Mouse (Mus musculus) ZHBTc4 (cell line): ENCODE measurements around the gene Nfe2.

Experiments
- DNase-seq: peaks from one replicate; pipeline ENCODE4 v3.0.0-alpha.2; 2011; ENCODE audit warnings: low read depth, low spot score

Nfe2 gene

DNA sequence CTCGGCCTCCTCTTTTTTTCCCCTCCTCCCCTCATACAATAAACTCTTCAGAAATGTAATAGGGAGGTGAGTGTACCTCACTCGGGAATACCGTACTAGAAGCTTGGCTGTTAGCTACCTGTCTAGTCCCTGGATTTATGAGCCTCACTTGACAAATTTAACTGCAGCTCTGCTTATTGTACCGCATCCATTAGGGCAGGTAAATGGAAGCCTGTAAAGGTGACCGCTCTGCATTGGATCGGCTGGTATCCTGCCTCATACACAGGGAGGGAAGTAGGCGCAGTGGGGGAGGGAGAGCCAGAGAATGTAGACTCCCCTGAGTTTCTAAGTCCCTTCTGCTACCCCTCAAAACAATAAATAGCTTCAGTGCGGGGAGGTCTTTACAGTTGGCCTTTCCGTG is 32.6 kb upstream of the Nfe2 start:
- DNase-seq: no peak

DNA sequence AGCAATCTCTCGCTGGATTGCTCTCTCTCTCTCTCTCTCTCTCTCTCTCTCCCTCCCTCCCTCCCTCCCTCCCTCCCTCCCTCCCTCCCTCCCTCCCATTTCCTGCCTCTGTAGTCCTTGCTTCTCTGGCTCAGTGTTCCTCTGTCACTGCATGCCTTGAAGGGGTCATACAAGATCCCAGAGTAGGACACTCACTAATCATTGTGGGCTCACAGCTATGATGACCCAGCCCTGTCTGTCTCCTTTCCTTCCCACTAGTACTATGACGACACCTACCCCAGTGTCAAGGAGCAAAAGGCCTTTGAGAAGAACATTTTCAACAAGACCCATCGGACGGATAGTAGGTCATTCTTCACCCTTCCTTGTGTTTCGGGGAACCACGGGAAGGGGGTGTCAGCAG is 32.2 kb upstream of the Nfe2 start:
- DNase-seq: no peak

DNA sequence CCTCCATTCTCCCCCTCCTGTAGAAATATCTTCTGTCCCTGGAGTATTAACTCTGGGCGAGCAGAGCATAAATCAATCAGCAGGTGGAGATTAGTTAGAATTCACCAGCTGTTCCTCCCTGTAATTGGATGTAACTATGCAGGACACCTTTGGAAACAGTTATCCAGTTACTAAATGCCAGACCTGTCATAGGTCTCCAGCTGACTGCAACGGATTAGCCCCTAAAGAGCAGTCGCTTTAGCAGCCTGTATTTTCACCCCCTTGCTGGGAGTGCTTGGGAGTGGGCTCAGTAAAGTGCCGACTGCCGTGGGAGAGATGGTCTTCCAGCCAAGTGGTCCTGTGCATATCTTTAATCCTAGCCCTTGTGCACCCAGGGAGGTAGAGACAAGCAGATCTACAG is 31.4 kb upstream of the Nfe2 start:
- DNase-seq: no peak

DNA sequence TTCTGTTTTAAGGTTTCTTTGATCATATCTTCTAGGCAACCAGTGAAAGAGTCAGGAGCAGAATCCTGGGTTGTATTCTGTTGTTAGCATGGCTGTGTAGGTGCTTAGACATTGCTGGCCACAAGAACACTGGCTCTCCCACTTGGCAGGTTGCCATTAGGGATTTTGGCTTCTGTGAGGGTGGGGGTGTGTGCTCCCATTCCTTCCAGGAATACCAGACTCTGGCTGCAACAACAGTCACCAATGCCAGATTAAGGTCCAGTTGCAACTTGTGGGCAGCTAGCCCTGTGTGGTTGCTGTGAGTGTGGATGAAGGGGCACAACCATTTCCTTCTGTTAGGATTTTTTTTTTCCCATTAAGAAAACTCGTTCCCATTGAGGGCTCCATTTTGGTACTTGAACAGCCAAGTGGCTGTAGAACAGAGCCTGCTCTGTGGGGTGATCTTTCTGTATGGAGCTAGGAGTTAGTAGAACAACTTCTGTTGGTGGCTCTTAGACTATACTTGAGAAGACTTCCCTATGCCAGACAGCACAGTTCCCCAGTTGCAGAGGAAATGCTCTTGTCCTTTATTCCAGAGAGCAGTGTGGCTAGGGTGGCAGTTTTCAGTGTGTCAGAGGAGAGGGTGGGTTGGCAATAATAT is 27.7 kb upstream of the Nfe2 start:
- no peak for DNase-seq

DNA sequence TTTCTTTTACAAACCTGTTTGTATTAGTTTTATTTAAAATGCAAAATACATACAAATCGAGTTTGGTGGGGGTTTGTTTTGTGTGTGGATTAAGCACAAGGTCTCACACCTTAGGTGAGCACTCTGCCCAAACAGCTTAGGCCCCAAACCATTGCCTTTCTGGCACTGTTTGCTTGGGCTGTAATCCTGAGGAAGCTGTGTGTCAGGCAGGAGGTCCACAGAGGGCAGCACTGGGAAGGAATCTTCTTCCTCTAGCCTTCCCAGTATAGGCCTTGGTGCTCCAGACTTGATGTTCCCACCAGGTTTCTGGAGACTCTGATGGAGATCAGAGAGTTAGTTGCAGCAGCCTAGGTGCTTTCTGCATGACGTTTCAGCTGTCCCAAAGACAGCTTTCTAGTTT is 26.4 kb upstream of the Nfe2 start:
- no peak for DNase-seq

DNA sequence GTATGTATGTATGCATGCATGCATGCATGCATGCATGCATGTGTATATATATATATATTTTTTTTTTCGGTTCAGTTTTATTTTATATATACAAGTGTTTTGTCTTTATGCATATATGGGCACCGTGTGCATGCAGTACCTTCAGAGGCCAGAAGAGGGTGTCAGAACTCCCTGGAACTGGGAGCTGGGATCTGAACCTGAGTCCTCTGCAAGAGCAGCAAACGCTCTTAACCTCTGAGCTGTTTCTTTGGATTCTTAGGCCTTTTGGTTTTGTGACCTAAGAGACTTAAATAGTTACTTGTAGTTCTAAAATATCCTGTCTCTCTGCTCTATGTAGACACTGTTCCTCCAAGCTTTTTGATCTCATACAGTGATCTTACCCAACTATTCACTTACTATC is 25.9 kb upstream of the Nfe2 start:
- DNase-seq: peak; percentile 78

DNA sequence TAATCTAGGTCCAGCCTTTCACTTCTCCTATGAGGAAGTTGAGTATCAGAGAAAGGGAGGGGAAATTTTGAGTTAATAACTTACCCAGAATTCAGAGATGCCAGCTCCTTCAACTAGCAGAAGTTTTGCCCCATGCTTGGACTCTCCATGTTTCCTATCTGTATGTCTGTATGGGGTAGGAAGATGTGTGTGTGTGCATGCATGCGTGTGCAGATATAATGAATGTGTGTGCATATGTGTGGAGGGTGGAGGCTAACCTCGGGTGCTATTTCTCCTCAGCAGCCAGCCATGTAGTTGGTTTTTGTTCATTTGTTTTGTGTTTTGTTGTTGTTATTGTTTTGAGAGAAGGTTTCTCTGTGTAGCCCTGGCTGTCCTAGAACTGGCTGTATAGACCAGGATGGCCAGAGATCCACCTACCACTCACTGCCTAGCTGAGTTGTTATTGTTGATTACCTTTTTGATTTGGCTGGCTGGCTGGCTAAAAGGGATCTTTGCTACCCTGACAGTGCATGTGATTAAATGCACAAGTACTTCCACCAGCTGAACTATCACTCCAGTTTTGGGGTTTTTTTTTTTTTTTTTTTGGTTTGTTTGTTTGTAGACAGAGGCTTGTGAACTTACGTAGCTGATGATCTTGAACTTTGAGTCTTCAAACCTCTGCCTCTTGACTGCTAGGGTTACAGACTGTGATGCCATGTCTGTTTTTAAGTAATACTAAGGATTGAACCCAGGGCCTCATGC is 23.4 kb upstream of the Nfe2 start:
- no peak for DNase-seq

DNA sequence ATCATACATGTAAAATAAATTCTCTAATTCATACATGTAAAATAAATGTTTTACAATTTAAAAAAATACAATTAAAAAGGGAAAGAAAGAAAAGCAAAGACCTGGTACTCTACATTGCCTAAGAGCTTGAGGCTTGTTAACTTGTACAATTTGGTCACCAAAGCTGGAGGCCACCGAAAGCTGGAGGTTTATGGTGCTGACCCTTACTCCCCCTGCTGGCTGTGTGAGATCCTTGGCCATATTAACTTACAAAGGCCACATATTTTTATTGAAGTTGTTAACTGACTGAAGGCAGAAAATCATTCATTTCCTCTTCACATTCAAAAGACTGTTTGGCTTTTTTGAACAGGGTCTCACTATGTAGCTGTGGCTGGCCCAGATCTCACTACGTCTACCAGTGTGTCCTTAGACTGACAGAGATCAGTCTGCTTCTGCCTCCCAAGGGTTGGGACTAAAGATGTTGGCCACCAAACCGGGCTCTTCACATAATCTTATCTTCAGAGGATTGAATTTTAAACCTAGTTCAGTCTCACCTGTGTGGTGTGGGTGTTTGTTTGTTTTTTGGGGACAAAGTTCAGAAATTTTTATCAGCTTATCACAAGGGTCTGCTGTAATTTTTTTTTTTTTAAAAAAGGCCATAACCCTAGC is 22.7 kb upstream of the Nfe2 start:
- peak; percentile 37 for DNase-seq

DNA sequence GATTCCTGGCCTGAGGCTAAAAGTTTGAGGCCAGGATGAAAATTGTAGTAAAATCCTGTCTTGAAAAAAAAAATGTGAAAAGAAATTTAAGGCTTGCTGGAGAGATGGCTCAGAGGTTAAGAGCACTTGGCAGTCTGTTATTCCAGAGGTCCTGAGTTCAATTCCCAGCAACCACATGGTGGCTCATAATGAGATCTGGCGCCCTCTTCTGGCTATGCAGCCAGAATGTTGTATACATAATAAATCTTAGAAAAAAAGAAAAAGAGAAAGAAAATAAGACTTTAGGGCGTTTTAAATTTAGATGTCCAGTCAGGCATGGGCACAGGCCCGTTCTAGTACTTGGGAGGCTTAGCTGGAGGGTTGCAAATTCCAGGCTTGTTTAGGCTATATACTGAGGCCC is 21.5 kb upstream of the Nfe2 start:
- peak; percentile 68 for DNase-seq

DNA sequence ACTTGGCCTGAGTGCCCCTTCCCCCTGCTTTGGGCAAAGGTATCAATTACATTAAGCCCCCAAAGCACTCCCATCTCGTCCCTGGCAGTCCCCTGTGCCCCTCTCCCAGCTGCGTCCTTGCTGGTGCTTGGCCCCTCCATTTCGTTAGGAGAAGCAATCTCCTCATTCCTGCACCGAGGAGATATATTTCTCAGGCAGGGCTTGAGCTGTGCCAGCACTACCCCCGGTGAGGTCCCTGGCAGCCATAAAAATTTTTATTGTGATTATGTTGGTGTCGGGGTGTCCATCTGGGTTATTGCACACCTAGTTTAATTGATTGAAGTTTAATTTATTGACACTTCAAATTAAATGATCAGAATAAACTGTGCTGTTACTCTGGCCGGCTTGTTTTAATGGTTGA is 19.7 kb upstream of the Nfe2 start:
- no peak for DNase-seq

DNA sequence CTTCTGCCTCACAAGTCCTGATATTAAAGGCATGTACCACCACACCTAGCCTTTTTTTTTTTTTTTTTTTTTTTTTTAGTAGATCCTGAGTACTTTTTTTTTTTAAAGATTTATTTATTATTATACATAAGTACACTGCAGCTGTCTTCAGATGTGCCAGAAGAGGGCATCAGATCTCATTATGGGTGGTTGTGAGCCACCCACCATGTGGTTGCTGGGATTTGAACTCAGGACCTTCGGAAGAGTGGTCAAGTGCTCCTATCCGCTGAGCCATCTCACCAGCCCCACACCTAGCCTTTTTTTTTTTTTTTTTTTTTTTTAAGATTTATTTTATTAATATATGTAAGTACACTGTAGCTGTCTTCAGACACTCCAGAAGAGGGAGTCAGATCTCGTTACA is 17.7 kb upstream of the Nfe2 start:
- peak; percentile 46 for DNase-seq

DNA sequence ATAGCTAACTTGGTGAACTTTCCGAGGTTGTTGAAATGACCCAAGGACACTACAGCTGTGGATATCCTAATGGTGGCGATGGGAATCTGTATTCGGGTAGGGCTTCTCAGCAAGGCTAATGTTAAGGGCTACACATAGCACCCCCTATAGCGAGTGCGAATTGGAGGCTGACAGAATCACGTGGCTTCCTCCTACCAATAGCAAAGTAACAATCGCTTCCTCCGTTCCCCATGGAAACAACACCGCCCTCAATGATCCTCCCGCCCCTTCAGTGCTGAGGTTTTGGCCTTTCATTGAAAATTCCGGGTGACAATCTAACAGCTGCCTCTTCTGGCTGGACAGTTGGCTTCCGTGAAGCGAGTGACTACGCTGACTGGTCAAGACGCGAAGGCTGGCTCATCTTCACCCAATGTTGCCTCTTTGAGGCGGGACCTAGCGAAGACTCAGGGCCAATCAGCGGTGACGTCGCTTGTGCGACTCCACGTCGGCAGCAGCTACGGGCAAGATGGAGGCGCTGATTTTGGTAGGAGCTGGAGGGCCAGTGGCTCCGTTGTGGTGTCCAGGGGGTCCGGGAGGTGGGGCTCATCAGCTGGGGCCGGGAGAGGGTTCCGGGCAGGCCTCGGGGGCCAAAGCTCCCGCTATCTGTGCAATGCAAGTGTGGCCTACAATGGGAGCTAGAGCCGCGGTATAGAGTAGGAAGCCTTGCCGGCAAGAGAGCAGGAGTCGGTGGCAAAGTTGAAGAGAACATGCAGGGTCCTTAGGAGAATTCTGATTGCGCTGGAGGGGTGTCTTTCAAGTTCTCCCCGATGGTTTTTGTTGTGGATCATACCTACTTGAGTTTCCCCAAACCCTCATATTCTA is 14.4 kb upstream of the Nfe2 start, which contains the start of gene Copz1:
TSS of gene Copz1 (plus strand) at position 296 of the 861 bp plus-strand sequence.
- DNase-seq: peak; percentile 100

DNA sequence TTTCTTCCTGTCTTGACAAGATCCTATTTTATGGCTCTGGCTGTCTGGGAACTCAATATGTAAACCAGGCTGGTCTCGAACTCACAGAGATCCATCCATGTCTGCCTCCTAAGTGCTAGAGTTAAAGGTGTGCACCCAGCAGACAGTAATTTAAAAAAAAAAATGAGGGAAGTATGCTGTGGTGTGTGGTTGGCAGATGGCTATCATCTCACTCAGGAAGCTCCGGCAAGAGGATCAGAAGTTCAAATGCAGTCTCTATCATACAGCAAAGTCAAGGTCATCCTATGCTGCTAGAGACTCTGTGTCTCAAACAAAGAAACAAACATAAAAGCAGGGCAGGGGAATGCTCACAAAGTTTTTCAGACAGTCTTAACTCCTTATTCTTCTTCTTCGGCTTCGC is 10.7 kb upstream of the Nfe2 start:
- no peak for DNase-seq

DNA sequence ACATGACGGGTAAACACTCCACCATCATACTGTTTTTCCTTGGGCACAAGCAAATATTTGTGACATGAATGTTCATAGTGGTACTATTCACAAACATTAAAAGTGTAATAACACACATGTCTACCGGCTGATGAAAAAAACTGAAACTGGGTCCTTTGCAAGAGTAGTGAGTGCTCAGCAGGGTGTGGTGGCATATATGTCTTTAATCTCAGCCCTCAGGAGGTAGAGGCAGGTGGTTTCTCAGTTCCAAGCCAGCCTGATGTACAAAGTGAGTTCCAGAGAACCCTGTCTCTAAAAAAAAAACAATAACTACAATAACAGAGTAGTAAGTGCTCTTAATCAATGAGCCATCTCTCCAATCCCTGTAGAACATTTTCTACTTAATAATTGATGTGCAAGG is 6.6 kb upstream of the Nfe2 start:
- DNase-seq: no peak

DNA sequence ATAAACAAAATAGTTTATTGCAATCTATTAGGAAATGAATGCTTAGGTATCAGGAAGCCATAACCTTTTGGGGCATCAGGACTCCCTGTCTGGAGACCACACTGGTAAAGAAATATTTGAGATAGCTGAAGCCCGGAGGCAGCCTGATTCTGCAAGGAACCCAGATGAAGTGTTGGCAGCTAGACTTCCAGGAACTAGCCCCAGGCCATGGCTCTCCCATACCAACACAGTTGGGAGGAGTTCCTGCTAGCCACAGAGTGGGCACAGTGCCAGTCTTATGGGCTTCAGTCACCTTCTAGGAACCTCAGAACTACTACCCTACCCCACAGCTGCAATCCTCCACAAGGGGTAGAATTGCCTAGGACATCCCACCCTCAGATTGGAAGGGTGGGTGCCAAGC is 1.8 kb upstream of the Nfe2 start:
- DNase-seq: no peak

DNA sequence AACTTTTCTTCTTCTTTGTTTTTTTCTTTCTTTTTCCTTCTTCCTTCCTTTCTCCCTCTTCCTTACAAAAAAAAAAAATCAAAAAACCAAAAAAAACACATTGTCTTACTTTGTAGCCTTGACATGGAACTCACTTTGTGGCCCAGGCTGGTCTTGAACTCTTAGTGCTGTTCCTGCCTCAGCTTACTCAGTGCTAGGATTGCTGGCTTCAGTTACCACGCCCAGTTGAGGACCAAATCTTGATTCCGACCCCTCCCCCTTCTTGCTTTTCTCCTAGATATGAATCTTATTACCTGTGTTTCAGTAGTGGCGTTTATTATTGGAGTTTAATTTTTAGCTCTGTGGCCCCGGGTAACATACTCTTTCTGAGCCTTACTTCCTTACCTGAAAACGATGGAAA is 959 bp upstream of the Nfe2 start:
- no peak for DNase-seq

DNA sequence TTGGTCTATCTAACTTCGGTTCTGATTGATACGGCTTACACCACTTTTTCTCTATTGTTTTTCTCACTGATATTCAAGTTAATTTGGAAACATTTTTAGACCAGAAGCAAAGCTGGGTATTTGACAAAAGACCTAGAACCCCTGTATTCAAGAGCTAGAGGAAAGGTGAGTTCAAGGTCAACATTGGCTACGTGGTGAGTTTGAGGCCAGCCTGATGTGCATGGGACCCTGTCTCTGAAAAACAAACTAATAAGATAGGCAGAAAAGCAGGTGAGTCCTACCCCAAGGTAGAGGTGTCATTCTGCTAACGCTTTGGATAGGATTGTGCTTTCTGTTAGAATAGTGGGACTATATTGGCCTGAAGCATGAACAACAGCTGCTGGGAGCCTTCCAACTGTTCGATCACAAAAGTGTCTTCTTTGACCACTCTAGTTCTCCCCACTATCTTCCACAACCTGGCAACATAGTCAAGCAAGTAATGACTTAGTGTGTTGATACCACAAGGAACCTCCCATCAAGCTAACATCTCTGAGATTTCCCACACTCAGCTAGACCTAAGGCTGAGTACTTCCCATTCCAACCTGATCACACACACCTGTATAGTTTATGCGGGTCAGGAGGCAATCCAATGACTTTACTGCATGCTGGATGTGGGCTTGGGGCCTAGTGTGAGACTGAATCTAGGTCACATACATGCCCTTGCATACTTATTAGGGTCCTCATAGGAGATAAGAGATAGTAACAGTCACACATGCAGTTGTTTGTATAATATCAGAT is 1.8 kb downstream of the Nfe2 start:
- DNase-seq: no peak

DNA sequence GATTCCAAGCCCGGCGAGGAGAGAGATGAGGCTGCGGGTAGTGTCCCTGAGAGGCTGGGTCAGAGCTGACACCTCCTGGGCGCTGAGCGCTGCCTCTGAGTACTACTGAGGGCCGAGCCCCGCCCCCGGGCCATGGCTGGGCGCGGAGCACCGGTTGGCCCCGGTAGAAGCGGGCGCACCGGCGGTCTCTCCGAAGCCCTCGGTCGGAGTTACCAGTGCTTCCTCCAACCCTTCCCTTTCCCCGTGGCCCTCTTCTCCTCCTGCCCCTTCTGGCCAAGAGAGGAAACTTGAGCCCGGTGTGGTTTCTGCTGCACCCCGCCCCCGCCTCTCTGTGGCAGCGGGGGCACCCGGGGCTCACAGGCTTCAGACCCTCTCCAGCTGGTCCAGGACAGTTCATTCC is 3.0 kb downstream of the Nfe2 start:
- peak; percentile 55 for DNase-seq

DNA sequence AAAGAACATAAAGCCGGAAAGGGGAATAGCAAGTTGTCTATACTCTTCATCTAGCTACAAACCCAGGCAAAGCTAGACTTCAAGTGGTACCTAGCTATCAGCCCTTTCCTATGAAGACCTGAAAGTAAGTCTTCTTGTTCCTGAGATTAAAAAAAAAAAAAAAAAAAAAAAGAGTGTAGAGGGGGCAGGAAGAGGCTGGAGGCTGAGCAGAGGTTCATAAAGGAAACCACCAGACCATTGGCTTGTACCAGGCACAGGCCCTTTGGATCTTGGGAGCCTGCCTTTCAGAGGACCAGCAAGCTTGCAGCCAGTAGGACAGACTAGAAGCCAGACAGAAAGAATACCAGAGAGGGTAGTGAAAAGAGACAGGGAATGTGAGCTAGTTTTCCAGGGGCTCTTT is 4.9 kb downstream of the Nfe2 start:
- no peak for DNase-seq

DNA sequence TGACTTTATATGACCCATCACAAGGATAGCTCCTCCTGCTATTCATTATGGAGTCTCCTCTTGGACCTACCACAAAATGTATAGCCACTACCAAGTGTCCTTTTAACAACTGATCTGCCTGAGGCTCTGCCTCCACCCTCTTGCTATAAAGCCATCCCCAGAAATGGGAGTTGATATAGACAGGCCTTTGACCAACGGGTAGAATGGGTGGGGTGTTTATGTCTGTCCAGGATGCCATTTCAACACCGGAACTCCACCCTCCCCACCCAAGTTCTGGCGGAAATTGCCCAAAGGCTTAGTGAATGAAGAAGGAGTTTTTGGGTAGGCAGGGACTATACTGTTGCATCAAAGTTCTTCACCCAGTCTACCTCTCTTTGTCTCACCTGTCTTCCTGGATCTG is 5.5 kb downstream of the Nfe2 start:
- peak; percentile 46 for DNase-seq

DNA sequence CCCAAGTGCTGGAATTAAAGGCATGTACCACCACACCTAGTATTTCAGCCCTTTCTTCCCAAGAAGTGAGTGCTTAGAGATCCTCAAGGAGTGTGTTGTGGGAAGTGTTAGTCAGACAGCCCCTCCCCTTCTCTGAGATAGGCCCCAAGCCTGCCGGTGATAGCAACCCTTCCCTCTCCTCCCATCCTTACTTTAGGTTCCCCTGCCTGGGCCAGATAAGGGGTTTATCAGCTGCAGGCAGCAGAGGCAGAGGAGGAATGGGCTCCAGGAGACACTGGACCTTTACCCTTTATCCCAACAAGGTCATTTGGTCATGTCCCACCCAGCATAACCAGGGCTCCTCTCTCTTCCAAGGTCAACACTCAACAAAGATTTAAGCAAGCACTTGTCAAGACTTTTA is 6.6 kb downstream of the Nfe2 start:
- peak; percentile 75 for DNase-seq
